Mouse (Mus musculus): Measurements from ENCODE around the gene Dusp6. TPM values are rescaled to one million over a fixed set of nuclear protein-coding genes. Genes with fewer than 3 reads are reported as not detected.
"Not testable (repeated sequence)": the region's sequence is repeated elsewhere in the genome, so short reads cannot be mapped to it uniquely, and the experiment has no call there.

Gene Dusp6
- total RNA-seq (2021), result 10 to 100 TPM; 64.8 to 78.4 TPM
- long read RNA-seq, transcript Dusp6-201 (3 exons, 2,796 nt), result major isoform, 48 of 51 reads
- long read RNA-seq, partial matches to known transcripts, result 0 of 51 reads
- long read RNA-seq, other reads (novel, unspliced or antisense), result 2 of 51 reads

DNA sequence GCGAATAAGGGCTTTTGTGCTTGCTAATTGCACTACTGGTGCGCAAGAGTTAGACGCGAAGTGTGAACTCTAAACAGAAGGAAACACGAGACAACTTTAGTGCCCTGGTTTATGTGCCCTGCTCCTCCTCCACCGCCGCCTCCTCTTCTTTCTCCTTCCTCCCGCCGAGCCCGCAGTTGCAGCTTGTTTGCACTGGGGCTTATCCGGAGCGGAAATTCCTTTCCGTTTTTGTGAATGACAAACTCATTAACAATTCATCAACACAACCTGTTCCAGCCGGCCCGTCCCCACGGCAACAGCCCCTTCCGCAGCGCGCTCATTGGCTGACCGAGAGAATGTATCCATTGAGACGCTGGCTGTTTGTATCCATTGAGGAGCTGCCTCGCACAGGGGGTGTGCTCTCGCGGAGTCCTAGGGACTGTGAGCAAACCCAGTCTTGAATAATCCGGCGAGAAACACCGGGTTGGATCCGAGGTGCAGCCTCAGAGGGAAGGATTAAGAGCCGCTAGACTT, at the start of gene Dusp6:
Gene Dusp6 (plus strand): TSS at position 365 of the 513 bp plus-strand sequence.
- peak; percentile 94 to 95 for DNase-seq (ENCODE audit: low spot score in 2 of 2)

DNA sequence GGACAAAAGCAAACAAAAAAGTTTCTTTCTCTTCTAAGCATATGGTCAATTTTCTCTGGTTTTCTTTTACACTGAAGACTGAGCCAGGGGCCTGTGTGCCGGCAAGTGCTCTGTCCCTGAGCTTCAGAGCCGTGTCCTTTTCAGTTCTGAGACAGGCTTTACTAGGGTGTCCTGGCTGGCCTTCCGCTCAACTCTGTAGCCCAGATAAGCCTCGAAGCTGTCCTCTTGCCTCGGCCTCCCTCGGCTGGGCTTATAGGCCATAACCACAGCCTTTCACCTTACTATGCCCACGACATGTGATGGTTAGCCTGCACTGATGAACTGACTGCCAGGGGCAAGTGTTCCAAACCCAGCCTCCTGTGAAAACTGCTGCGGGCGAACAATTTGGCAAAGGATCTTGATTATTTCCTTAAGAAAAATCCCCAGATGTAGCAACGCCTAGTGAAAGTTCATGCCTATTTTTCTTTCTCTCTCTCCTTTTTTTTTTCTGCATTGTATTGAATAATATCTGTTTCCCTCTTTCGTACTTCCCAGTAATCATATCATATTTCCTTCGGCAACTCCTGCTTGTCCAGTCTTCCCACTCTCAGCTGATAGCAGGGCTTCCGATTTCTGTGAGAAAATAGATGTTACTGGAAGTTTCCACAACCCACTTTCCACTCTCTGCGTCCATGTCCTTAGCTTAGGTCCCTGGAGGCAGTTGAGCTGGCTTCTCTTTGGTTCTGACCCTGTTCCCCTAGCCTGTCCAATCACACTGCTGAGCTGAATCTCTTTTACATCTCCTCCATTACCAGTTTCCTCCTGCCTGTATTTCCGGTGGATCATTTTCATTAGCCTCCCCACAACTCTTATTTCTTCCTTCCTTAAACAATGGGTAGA, 48.4 kb upstream of the Dusp6 start:
- no peak for DNase-seq (ENCODE audit: low spot score in 2 of 2)

DNA sequence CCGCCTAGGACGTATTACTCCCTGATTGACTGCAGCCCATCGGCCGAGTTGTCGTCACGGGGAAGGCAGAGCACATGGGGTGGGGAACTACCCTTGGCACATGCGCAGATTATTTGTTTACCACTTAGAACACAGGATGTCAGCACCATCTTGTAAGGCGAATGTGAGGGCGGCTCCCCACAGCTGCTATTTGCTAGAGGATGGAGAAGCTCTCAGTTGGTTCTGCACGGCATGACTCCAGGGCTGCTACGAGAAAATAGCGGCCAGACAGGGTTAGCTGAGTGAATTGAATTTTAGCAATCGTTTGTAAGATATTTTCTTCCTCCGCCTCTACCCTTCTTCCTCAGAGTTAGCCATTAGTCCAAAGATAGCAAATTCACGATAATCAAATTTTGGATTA, 46.5 kb upstream of the Dusp6 start:
- not testable (repeated sequence) for DNase-seq (ENCODE audit: low spot score in 2 of 2)

DNA sequence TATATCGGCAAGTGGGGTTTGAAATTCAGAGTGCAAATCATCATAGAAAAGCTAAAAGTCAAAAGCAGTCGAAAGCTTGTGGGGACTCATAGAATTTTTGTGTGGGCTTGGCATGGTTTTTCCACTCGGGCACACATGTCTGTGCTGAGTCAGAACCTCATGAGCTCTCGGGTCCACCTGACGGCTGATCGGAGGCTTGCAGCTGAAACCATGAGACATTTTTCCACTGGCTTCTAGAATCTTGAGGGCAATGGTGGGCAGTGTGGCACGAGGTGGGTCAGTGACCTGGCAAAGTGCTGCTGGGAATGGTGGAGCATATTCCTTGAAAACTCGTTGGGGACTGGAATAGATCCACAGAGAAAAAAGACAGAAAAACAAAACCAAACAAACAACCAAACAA, 41.5 kb upstream of the Dusp6 start:
- no peak for DNase-seq (ENCODE audit: low spot score in 2 of 2)

DNA sequence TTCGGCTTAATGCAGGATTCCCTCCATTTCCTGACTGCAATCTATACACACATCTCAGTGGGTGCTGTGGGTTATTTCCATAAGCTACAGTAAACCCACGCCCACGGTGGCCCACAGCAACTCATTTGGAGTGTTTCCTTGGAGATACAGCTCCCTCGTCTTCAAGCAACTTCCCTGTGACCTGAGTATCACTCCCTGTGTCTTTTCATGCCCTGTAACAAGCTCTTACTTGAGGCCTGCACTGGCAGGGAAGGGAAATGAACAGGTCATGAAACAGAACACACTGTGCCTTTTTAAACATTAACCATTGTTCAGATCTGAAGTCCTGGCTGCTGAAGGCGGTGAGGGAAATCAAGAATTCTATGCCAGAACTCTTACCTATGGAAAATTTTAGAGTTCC, 40.3 kb upstream of the Dusp6 start:
- DNase-seq (ENCODE audit: low spot score in 2 of 2), result no peak

DNA sequence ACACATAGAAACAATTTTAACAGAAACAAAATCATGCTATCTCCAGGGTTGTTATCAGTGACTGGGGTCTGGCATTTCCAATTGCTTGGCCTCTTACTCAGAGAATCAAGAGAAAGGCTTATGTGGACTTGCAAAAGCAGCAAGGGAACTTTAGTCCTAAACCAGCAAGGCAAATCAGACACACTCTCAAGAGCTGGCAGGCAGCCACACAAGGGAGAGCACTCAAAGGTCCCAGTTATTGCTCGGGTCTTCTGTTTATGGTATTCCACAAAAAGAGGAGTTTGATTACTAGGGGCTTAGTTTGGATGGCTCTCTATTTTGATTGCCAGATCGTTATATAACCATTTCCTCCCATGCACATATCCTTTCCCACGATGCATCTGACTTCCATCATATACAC, 38.8 kb upstream of the Dusp6 start:
- no peak for DNase-seq (ENCODE audit: low spot score in 2 of 2)

DNA sequence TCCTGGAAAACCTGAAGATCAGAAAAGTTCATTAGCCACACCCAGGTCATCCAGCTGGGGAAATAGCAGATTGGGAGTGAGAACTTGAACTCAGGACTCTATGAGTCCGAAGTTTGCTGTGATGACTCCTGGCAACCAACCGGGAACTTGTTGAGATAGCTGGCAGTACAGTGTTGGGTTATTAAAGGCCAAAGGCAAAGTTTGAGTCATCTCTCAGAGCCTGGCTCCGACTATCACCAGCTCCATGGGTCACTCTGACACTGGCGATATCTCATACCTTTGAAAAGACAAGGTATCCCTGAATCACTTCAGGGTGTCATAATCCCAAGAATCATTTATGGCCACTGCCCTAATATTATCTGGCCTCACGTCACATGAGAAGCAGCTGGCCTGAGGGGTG, 36.2 kb upstream of the Dusp6 start:
- no peak for DNase-seq (ENCODE audit: low spot score in 2 of 2)

DNA sequence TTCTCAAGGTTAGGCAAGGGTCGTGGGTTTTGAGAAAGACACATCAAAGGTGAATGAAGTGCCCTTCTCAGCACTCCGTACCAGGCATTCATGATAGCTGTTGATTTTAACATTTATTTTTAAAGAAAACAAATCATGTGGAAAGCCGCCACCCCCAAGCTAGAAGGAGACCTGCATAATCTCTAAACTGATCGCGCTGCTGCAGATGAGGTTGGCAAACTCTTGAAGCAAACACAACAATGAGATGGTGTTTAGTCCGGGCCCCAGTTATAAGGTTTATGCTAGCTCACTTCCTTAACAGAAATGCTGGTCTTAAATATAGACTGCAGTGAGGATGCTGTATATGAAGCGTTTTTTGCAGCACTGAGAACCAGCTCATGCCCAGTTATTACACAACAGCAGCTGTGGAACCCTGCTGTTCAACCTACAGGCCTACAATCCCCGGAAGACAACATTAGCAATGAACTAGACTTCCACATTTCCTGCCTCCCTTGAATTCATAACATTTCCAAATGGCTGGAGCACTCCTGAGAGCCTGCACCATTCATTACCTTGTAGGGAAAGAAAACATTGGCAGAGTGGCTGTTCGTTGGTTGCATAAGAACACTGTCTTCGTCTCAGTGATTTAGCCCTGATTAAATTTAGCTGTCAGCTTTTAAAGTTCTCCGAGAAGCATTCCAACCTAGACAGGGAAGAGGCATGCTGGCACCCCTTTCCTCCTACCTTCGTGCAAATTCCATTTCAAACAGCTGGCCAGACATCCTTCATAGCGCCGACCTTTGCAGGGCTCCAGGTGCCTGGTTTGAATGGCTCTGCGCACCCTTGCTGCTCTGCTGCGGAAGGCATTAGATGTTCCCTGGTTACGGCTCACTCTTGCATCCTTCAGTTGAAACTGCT, 34.8 kb upstream of the Dusp6 start:
- DNase-seq (ENCODE audit: low spot score in 2 of 2), result peak in 1 of 2 experiments; percentile 14

DNA sequence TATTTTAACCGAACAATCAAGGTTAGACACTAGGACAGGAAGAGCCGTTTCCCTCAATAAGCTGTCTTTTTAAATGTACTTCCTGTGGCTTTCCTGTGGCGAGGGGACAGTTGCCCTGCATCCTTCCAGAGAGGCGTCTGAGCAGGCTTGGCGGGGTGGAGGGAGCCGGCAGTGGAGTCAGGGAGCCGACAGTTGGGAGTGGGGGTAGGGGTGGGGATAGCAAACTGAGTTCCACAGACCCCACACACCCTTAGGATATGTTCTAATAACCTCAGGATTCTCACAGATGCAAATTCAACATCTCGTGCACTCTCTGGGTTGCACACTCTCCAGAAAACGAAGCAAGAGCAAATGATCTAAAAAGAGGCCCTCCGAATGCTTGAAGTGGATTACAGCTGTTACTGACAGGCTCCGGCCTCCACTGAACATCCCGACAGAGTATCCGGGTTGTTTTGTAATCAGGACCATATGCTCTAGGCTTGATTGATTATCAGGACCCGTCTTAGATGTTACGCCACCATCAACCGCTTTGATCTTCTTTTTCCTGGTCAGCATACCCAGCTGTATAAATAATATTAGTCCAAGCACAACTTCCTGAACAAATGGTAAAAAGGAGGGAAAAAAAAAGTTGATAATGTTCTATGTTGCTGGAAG, 33.9 kb upstream of the Dusp6 start:
- DNase-seq (ENCODE audit: low spot score in 2 of 2), result no peak

DNA sequence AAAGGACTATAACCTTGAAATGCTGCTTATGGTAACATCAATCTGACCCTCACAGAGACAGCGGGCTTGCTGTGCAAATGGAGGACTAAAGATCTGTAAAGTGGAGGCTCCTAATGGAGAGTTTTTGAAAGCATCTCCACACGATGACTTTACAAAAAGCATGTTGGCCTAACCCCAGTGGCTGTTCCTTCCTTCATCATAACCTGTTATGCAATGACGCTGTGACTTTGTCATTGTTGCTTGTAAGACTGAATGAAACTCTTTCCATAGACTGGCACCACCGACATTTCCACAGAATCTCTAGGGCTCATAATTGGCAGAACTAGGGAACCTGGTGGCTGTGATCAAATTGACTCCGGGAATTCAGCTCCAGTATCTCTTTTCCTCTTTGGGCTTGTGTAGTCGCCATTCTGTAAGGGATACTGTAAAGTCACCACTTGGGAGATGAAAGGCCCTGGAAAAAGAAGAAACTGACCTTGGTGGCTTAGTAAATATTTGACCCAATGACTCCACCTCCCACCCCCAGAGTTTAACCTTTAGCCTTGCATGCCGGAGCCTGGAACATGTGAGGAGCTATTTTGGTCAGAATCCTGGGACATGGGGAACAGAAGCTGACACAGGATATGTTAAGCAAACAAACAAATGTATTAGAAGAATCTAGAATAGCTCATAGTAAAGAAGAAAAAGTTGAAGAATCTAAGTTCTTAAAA, 30.4 kb upstream of the Dusp6 start:
- no peak for DNase-seq (ENCODE audit: low spot score in 2 of 2)

DNA sequence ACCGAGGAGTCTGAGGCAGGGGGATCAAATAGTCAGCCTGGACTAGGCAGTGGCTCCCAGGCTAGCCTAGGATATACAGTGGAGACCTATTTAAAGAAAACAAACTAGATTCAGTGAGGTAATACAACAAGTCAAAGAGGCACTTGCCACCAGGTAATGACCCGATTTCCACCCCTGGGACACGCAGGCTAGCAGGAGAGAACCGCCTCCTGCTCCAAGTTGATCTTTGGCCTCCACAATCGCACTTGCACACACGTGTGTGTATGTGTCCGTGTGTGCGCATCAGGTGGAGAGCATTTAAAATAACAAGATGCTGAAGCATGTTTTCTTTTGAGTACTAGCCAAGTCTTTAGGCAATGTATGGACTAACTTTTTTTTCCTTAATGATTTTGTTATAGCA, 28.7 kb upstream of the Dusp6 start:
- DNase-seq (ENCODE audit: low spot score in 2 of 2), result no peak

DNA sequence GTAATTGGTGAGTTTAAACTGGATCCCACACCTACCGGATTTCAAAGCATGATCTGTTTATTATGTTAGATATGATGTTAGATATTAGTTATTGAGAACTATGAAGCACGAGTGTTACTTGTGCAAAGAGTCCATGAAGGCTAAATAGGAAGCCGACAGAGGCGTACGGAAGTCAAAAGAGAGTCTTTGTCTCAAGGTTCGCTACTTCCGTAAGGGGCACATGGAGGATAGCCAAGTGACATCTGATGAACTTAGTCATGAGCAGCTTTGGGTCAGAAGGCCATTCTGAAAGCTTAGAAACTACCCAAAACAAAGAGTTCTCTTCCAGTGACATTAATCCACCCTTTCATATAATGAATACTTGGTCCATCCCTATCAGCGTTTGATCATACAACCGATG, 27.9 kb upstream of the Dusp6 start:
- DNase-seq (ENCODE audit: low spot score in 2 of 2), result no peak

DNA sequence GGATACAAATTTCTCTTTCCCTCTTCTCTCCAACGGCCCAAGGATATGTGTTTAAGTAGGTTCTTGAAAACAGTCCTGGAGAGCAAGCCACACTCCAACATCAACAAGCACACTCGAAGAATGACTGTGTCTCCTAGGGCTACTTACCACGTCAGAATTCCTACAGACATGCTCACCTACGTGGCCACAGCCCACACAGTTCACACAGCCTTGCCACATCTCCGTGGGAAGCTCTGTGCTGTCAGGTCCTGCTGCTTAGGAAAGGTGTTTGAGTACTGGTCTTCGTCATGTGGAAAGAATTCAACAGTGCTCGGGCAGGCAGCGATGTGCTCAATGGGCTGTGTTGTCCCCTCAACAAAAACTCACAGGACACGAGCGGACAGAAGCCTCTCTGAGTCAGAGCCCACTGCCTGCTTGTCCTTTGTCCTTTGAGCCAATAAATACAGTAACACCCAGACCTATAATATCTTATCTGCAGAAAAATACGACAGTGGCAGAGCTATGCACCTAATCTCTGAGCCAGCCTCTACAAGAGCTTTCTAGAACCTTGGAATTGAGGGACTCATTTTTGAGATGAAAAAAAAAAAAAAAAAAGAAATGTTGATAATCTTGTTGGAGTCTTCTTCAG, 25.7 kb upstream of the Dusp6 start:
- DNase-seq (ENCODE audit: low spot score in 2 of 2), result no peak

DNA sequence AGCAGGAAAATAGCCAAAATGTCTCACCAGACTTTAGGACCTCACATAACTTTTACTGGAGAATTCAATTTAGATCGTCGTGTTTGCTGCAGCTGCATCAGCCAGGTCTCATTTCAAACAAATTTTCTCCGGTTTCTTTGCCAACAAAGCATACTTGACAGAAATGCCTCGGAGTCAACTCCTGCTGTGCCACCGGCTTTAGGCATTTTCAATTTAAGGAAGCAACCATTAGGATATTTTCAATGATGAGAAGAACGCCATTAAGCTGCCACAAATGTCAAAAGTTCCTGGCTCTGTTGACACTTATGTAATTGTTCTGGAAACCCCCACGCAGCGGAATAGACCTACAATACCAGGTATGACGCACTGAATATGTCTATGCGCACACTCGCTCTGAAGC, 24.5 kb upstream of the Dusp6 start:
- DNase-seq (ENCODE audit: low spot score in 2 of 2), result no peak

DNA sequence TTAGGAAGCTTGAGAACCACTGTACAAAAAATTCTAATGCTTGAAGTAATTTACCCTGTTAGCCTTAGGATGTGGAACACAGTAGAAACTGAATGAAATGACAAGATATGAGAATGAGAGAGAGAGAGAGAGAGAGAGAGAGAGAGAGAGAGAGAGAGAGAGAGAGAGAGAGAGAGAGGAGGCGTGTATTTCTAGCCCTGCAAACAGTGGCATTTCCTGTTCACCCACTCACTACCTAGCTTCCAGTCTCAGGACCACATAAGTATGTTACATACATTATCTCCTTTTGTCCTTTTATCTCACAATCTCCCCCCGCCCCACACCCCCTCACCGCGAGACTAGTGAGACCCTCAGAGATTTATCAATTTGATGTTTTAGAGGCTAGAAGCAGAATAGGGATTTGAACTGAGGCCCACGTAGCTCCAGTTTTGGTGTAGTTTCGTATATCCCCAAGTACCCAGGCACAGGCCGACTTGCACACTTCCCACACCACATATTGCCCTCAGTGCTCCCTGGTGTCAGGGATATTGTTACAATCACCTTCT, 21.7 kb upstream of the Dusp6 start:
- no peak for DNase-seq (ENCODE audit: low spot score in 2 of 2)

DNA sequence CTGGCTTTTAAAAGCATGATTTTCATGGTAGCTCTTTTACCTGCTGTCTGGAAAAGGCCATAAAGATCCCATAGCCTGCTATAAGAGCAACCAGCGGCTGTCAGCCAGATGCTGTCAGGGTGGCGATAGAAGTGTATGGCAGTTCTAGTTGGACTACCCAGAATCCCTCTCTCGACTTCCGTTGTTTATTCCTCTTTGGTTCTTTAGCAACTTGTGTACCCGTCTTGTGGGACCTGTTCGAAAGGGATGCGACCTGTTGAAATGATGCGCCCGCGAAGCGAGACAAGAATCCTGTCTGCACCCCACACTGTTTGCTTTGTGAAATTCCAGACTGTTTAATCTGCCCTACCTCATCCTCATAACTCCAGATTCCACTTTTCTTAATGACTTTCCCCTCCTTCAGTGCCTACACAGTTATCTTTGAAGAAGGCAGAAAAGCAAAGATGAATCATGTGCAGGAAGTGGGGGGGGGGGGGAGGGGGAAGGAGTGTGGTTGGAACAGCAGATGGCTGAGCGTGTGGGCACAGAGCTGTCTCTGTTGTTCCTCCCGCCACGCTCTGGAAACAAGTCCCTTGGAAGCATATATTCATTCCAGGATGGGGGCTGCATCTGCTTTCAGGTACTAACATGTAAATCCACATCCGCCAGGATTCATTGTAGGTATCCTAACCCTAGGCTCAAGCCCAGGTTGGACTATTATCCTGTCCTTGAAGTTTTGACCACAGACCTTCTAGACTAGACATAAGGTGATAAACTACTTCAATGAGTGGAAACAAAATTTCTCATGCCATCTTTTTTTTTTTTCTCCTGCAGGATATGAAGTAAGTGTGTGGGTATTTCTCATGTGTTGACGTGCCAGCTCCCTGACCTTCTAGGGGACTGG, 21.0 kb upstream of the Dusp6 start:
- peak in 1 of 2 experiments; percentile 33 for DNase-seq (ENCODE audit: low spot score in 2 of 2)

DNA sequence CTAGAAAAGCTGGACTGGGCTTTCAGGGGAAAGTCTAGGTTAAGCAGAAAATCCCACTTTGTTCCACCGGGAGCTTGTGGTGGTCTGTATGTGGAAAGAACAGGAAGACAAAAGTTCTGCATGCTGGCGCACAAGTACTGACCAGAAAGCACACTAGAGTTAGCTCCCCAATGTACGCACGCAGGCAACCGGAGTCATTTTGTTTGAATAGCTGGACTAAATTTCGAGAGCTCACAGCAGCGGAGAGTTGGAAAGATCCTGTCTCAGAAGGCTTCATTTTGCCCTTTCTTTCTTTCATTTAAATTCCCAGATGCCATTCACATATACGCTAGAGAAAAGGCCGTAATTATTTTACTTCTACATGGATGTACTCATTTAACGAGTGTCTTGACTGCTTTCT, 20.3 kb upstream of the Dusp6 start:
- DNase-seq (ENCODE audit: low spot score in 2 of 2), result no peak

DNA sequence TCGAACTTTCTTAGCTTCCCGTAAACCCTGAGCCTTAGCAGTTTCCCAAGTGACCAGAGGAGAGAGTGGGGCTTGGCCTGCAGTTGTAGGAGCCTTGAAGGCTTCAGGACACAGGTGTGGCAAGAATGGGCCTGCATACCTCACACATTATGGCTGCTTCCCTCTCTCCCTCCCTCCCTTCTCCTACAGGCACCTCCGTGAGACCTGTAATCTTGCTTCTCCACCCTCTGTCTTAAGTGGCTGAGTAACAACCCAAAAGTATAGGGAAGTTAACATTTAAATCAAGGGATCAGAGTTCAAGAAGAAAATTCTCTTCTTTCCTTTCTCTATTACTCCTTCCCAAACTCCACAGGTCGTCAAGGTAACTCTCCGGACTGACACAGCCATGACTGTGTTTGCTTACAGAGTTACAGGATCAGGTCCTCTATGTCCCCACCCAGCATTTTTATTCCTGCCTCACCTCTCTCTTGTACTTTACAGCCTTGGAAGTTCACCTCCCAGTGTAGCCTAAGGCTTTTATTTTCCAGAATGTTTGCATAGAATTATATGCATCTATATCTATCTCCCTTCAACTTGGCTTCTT, 19.0 kb upstream of the Dusp6 start:
- DNase-seq (ENCODE audit: low spot score in 2 of 2), result no peak
